Mouse (Mus musculus) large intestine, adult 2 months (tissue): ENCODE results near the gene Pnrc1. TPM values are rescaled to one million over a fixed set of nuclear protein-coding genes. Genes with fewer than 3 reads are reported as not detected.
"Not testable (repeated sequence)": the region's sequence is repeated elsewhere in the genome, so short reads cannot be mapped to it uniquely, and the experiment has no call there.

Source experiments
- DNase-seq: peaks from one replicate; pipeline ENCODE4 v3.0.0-alpha.2; 2012; ENCODE audit warnings: low read depth, low spot score
- WGBS: fragments of 180-500 bp; shearing (Covaris S2); methylation state at CpG from one replicate; pipeline ENCODE4 v1.1.7; 2018; 5-methylcytosine and 5-hydroxymethylcytosine counted together
- polyA plus RNA-seq: library from polyadenylated mRNA; depleted of rRNA; stranded (reverse); fragments of >200 nt; gene quantifications from 2 replicates; pipeline ENCODE4 v1.2.3, GENCODE M21; 2012; rRNA removed

The Pnrc1 gene
- polyA plus RNA-seq: 51.9 and 81.2 TPM in 2 replicates

- WGBS: 56% methylated on average over 3 of the region's 3 CpGs
- no peak for DNase-seq
Observed at GRCm38 (mm10) chr4:33290002-33290401, at the start of gene Pnrc1. Pnrc1 (minus strand) TSS chr4:33290163.

DNA sequence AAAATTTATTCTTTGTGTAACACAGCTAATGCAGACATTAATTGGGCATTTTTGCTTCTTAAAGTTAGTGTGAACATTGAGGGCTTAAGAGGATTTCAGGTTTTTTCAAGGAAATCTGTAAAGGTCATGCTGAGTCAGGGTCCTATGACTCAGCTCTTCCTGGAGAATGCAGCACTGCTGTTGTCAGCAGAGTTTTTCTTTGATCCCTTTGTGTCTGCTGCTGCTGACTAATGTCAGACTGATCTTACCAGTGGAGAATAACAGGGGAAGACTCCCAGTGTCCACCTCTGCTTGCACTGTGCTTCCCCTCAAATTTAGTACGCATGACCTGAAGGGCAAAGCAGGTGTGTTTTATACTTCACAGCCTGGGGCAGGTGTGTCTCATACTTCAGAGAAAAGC lies 48.0 kb upstream of the Pnrc1 start:
- 91% methylated on average over 1 of the region's 1 CpGs for whole genome bisulfite sequencing

GRCm38 (mm10) chr4:33332956-33333455 lies 43.0 kb upstream of the Pnrc1 start:
- WGBS: 100% methylated on average over 1 of the region's 1 CpGs
- DNase-seq: no peak

More for the DNA sequence above, 48.0 kb upstream of the Pnrc1 start:
- no peak for DNase-seq

DNA sequence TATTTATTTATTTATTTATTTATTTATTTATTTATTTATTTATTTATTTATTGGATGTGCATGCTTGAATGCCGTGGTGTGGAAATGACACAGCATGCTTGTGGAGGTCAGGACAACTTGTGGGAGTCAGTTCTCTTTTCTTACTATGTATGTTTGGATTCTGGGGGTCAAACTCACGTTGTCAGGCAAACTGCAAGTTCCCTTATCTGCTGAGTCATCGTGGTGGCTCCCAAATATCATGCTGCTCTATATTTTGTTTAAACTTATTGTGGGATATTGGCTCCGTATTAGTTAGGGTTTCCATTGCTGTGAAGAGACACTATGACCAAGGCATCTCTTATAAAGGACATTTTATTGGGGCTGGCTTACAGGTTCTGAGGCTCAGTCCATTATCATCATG lies 41.2 kb upstream of the Pnrc1 start:
- WGBS: 91% methylated on average over 4 of the region's 4 CpGs

DNA sequence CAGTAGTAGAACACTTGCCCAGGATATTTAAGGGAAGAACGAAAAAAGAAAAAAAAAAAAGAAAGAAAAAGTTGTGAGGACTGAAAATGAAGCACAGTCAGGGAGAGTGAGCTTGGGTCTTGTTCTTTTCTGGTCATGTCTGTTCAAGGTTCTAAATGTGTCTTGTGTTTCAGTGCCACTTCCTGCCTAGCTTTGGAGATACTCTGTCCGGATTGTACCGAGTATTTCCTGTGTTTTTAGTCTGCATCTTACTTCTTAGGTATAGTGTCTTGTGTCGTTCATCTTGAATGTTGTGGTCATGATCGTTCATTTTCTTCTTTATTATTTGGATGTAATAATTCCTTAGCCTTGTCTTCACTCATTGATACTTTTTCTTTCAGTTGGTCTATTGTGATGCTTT lies 25.9 kb upstream of the Pnrc1 start:
- WGBS: 85% methylated on average over 5 of the region's 5 CpGs

More for the DNA sequence above, 41.2 kb upstream of the Pnrc1 start:
- no peak for DNase-seq

GRCm38 (mm10) chr4:33314150-33314549 lies 24.2 kb upstream of the Pnrc1 start:
- WGBS: 98% methylated on average over 7 of the region's 8 CpGs
- not testable (repeated sequence) for DNase-seq

More for the DNA sequence above, 25.9 kb upstream of the Pnrc1 start:
- no peak for DNase-seq

- DNase-seq: no peak
- 6% methylated on average over 12 of the region's 12 CpGs for WGBS
Observed at GRCm38 (mm10) chr4:33310840-33311437, 21.0 kb upstream of the Pnrc1 start.

GRCm38 (mm10) chr4:33309764-33310757 lies 20.1 kb upstream of the Pnrc1 start, which contains the start of gene Rngtt:
Rngtt (plus strand) TSS chr4:33310311.
- 3% methylated on average over 60 of the region's 60 CpGs for WGBS
- DNase-seq: peak; percentile 93

DNA sequence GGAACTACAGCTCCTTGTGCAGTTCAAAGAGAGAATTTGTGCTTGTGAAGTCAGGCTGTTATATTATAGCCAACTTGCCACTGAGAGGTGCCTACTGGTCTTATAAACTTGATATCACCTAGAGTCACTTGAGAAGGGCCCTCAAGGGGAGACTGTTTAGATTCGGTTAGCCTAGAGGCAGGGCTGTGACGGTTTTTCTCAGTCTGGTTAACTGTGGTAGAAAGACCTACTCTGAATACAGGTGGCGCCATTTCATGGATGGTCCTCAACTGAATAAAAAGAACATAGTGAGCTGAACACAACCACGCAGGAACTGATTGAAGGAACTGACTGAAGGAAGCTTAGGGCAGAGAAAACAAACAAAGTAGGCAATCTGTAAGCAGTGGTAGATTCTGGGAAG lies 17.2 kb upstream of the Pnrc1 start:
- no peak for DNase-seq
- 75% methylated on average over 4 of the region's 4 CpGs for WGBS

GRCm38 (mm10) chr4:33303057-33303456 lies 13.1 kb upstream of the Pnrc1 start:
- 94% methylated on average over 1 of the region's 1 CpGs for WGBS

DNA sequence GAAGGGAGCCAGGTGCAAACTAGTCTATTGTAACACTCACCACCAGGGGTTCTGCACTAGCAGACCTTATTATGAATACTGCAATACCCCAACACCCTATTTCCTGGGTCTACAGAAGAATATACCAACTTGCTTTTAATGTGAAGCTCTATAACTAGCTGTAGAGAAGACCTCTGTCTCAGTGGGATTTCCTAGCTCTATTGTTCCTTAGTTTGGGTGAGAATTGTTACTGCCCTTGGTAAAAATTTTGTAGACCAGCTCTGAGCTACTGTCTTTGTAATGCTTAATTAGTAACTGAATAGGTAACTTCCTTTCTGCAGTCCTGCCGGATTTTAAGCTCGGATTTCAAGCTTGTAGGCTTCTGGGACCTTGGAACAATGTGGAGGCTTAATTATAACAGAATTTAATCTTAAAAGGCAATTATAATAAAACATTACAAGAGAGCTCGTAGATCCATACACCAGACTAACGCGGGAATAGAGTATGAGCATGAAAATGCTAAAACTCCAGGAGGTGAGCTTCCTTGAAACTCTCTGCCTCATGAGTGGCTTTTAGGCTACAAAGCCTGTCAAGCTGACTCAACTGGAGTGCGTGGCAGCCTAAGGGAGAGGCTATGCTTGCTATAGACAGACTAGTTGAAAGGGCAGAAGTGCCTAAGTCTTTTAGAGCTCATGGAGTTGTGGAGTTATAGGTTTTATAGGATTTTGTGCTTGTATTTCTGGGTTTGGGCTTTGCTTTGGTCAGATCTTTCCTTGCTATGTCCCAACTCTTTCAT lies 11.1 kb upstream of the Pnrc1 start:
- not testable (repeated sequence) for DNase-seq
- 86% methylated on average over 6 of the region's 6 CpGs for WGBS

More at GRCm38 (mm10) chr4:33303057-33303456, 13.1 kb upstream of the Pnrc1 start:
- DNase-seq: no peak

- 19% methylated on average over 16 of the region's 16 CpGs for WGBS
- peak; percentile 46 for DNase-seq
Observed at GRCm38 (mm10) chr4:33292409-33293370, 2.7 kb upstream of the Pnrc1 start.

DNA sequence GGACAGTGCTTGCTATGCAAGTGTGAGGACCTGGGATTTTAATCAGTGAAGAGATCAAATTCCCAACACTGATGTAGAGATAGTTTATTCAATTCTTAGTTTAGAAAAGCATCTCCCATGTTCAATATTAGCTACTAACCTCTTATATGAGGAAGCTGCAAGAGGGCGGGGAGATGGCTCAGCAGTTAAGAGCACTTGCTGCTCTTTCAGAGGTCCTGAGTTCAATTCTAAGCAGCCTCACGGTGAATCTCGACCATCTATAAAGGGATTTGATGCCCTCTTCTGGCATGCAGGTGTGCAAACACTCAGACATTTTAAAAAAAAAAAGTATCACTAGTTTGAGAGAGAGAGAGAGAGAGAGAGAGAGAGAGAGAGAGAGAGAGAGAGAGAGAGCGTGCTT lies 915 bp upstream of the Pnrc1 start:
- DNase-seq: no peak
- WGBS: 27% methylated on average over 4 of the region's 4 CpGs

- DNase-seq: no peak
- WGBS: 78% methylated on average over 12 of the region's 12 CpGs
Observed at GRCm38 (mm10) chr4:33289106-33289650, 785 bp downstream of the Pnrc1 start.

DNA sequence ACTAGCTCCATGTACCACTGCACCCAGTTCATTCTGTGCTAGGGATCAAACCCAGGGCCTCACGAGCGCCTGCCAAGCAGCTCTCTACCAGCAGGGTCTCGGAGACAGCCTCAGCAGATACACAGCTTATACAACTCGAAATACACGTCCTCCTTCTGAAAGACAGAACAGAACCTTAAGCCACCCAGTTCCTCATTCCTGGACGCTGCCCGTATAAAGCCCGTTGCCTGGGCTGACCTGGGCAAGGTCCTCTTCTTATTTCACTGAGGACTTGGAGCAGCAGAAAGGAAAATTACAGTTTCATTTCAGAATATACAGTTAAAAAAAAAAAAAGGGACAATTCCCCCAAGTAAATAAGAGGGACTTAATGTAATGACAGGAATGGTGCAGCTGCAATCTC lies 4.5 kb downstream of the Pnrc1 start:
- DNase-seq: no peak
- 83% methylated on average over 8 of the region's 8 CpGs for WGBS

DNA sequence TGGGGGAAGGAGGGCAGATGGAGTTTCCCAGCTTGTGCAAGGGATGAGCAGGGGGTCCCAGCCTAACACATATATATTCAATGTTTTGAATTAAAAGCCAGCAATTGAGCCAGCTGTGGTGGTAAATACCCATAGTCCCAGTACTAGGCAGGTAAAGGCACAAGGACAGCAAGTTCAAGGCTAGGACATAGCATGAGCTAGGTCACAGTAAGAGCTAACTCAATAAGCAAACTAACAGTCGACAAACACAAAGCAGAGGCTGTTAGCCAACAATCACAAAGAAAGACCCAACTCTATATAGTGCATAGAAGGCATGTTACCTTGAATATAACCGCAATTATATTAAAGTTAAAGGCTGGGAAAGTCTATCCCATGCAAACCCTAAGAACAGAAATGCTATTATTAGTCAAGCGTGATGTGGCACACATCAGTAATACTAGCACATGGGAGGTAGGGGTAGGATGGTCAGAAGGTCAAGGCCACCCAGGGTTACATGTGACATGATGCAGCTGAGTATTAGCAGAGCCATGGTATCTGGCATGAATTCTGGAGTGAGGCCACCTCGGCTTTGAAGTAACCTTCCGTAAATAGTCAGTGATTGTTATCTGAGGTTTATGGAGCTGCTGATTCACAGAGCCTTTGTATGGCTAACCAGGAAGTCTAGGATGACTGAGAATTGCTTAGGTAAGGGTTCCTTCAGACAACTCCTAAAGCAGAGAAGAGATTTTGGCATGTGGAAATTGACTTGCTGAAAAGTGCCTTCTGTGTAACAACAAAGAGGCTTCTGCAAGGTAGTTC lies 5.7 kb downstream of the Pnrc1 start:
- WGBS: 57% methylated on average over 5 of the region's 5 CpGs
- no peak for DNase-seq

DNA sequence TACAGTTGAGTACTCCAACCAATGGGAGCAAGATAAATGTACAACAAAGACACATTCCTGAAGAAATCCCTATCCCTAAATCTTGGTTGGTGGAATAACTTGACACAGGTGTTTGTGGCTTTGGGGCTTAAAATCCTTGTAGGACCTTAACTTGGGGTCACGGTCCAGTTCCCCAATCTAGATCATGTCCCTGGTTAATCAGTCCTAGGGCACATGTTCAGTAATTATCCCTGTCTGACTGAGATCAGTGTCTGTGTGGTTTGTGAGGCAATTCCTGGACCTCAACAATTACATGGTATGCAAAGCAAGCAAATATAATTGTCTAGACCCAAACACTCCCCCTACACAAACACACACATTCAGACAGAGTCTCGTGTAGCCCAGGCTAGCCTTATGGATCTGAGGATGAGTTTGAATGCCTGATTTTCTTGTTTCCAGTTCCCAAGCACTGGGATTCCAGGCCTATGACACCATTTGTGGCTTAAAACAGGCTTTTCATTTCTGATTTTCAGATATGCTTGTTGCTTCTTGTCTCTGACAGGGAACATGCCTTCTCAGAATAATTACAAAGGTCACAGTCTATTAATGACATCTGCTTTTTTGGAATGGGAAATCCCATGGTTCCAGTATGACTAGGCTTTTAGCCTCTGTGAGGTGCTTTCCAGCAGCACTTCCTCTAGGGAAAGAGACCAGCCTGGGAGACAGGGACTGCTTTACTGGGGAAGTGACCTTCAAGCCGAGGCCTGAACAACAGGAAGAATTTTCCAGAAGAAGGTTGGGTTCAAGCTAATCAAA lies 7.9 kb downstream of the Pnrc1 start:
- DNase-seq: no peak
- 67% methylated on average over 3 of the region's 3 CpGs for WGBS
